Mouse (Mus musculus) liver, adult 2 months (tissue): ENCODE data around the gene Adarb1. TPM values are rescaled to one million over a fixed set of nuclear protein-coding genes. Genes with fewer than 3 reads are reported as not detected.

Source experiments
- DNase-seq: peaks from one replicate; pipeline ENCODE4 v3.0.0-alpha.2; 2011; ENCODE audit warnings: low read depth, low spot score; ENCODE audit errors: extremely low read depth
- H3K27ac ChIP-seq: fragments of 200-500 bp; replicated peaks from 2 replicates; pipeline ENCODE4 v1.5.1; 2012; ENCODE audit warnings: low read depth, mild to moderate bottlenecking, control low read depth, inconsistent platforms, low read length; ENCODE audit not compliant: insufficient read depth
- H3K27me3 ChIP-seq: fragments of 200-500 bp; 2 replicates; pipeline ENCODE4 v1.6.1; 2012; ENCODE audit warnings: mild to moderate bottlenecking, moderate library complexity, low read length, inconsistent platforms; ENCODE audit not compliant: control insufficient read depth, insufficient read depth
- H3K36me3 ChIP-seq: fragments of 200-500 bp; 2 replicates; pipeline ENCODE4 v1.6.1; 2012; ENCODE audit warnings: low read length, inconsistent platforms; ENCODE audit not compliant: control insufficient read depth, insufficient read depth
- H3K4me1 ChIP-seq: fragments of 200-500 bp; 2 replicates; pipeline ENCODE4 v1.6.1; 2011; ENCODE audit warnings: low read length; ENCODE audit not compliant: control insufficient read depth, insufficient read depth
- H3K4me3 ChIP-seq: fragments of 200-500 bp; 2 replicates; pipeline ENCODE4 v1.5.1; 2011; ENCODE audit warnings: low read depth, mild to moderate bottlenecking, control low read depth, low read length, moderate library complexity; ENCODE audit not compliant: insufficient read depth
- H3K79me2 ChIP-seq: fragments of 200-500 bp; 2 replicates; pipeline ENCODE4 v1.6.1; 2012; ENCODE audit warnings: inconsistent platforms, mild to moderate bottlenecking, low read length, moderate library complexity; ENCODE audit not compliant: control insufficient read depth, insufficient read depth
- H3K9ac ChIP-seq: fragments of 200-500 bp; 2 replicates; pipeline ENCODE4 v1.6.1; 2012; ENCODE audit warnings: low read depth, mild to moderate bottlenecking, control low read depth, inconsistent platforms, low read length
- CTCF ChIP-seq: fragments of 200-500 bp; IDR thresholded peaks from 2 replicates; pipeline ENCODE4 v1.5.1; 2011; ENCODE audit warnings: low read depth, low read length, control low read depth
- POLR2A ChIP-seq: fragments of 200-500 bp; IDR thresholded peaks from 2 replicates; pipeline ENCODE4 v1.6.1; 2011; ENCODE audit warnings: low read length, control low read depth; ENCODE audit not compliant: insufficient read depth; ENCODE audit errors: extremely low read depth
- WGBS: fragments of 180-500 bp; shearing (Covaris S2); methylation state at CpG from one replicate; pipeline ENCODE4 v1.1.7; 2018; 5-methylcytosine and 5-hydroxymethylcytosine counted together
- polyA plus RNA-seq: library from polyadenylated mRNA; depleted of rRNA; stranded (reverse); fragments of >200 nt; gene quantifications from 2 replicates; pipeline ENCODE4 v1.2.3, GENCODE M21; 2012
- total RNA-seq: library from RNA; depleted of rRNA; stranded (reverse); fragments of >200 nt; gene quantifications from 2 replicates; pipeline ENCODE4 v1.2.3, GENCODE M21; 2014

The Adarb1 gene
- total and polyA plus RNA-seq, 2 experiments: 4.6 to 12.2 TPM

DNA sequence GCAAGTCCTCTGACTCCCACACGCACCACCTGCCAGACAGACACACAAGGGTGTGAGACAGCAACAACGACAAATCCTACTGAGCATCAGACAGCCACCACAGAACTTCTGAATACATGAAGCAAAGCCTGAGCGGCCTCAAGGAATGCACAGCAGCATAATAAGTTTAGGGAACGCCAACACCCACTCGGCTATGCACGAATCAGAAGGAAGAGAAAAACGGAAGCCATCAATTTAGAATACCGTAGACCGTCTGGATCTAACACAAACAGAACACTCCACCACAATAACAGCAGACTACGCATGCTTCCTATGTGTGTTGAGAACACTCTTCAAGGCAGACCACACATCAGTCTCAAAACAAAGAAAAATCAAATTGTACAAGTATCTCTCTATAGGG lies 109.1 kb downstream of the Adarb1 start:
- Histone ChIP-seq H3K27me3 (no peaks in the 10 kb centered on the region), H3K36me3 (peaks cover 16% of the 10 kb centered on the region), H3K9ac (no peak overlapping the region), H3K4me3 (no peak overlapping the region), H3K4me1 (no peaks in the 10 kb centered on the region), H3K27ac (no peak overlapping the region), H3K79me2 (no peaks in the 10 kb centered on the region)
- WGBS: 90% methylated on average over 10 of the region's 10 CpGs
- TF ChIP-seq POLR2A (no peak), CTCF (no peak)
- DNase-seq: no peak

DNA sequence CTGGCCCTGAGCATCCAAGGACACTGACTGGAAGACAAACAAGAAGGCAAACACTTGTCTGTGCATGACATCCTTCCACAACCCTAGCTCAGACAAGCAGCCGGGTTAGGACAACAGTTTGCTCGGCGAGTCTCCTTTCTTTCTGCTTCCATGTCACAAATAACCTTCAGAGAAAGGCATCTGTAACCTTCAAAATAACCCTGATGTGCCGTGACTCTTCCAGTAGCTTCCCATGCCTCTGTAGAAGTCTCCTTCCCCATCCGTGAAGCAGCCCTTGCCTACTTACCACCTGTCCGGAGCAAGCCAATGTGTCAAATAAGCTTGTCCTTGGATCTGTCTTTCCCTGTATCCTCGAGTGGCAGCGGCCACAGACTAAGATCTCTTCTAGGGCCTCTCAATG lies 112.3 kb downstream of the Adarb1 start:
- H3K4me1 ChIP-seq: no peaks in the 10 kb centered on the region
- H3K27ac ChIP-seq: no peak overlapping the region
- 81% methylated on average over 8 of the region's 8 CpGs for WGBS
- no peaks in the 10 kb centered on the region for H3K27me3 ChIP-seq
- peaks cover 15% of the 10 kb centered on the region; the same call in 1 of the 2 replicates for H3K36me3 ChIP-seq
- no peak overlapping the region for H3K9ac ChIP-seq
- TF ChIP-seq POLR2A (no peak), CTCF (no peak)
- H3K4me3 ChIP-seq: no peak overlapping the region
- no peak for DNase-seq
- H3K79me2 ChIP-seq: no peaks in the 10 kb centered on the region

DNA sequence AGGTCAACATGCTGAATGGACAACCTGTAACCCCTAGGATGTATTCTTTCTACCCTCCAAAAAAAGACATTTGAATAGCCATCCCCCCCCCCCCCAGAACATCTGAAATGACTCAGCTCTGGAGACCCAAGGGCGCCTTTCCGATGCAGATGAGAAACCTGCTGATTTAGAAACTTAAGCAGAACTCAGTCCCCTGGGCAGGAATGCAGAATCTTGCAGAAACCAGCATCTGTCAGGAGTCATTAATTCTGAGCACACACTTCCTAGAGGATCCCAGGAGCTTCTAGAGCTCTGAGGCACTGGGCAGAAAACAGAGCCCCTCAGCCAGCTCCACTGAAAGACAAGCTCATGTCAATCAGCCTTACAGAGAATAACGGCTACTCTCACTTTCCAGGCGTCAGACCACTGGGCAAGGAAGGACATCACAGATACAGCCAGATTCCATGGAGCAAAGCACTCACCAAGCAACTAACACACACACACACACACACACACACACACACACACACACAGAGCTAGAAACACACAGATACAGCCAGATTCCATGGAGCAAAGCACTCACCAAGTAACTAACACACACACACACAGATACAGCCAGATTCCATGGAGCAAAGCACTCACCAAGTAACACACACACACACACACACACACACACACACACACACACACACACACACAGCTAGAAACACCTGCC lies 113.1 kb downstream of the Adarb1 start:
- DNase-seq: no peak
- no peak overlapping the region for H3K4me3 ChIP-seq
- H3K36me3 ChIP-seq: peaks cover 8% of the 10 kb centered on the region; the same call in 1 of the 2 replicates
- TF ChIP-seq CTCF: no peak
- 86% methylated on average over 4 of the region's 4 CpGs for WGBS
- no peaks in the 10 kb centered on the region for H3K4me1 ChIP-seq
- no peaks in the 10 kb centered on the region for H3K79me2 ChIP-seq
- H3K27ac ChIP-seq: no peak overlapping the region
- no peak overlapping the region for H3K9ac ChIP-seq
- H3K27me3 ChIP-seq: no peaks in the 10 kb centered on the region

DNA sequence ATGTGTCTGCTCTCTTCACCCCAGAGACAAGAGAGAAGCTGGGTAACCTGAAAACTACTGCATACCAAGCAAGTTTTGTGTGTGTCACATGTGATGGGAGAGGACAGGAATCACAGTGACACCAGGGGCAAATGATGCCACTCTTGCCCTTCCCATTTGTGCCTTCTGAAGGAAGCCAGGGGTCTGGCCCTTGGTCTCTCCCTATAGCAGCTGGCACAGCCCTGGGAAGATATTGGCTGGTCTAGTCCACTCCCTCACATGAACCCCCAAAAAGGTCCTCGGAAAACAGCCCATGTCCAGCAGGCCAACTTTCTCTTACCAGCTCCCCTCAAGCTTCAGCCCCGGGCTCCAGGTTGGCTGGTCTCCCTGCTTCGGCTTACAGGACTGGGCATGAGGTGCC lies 113.7 kb downstream of the Adarb1 start:
- Histone ChIP-seq H3K79me2 (no peaks in the 10 kb centered on the region), H3K9ac (no peak overlapping the region), H3K36me3 (peaks cover 8% of the 10 kb centered on the region; the same call in 1 of the 2 replicates), H3K4me1 (no peaks in the 10 kb centered on the region), H3K27ac (no peak overlapping the region), H3K27me3 (no peaks in the 10 kb centered on the region), H3K4me3 (no peak overlapping the region)
- TF ChIP-seq POLR2A: no peak
- no peak for TF ChIP-seq CTCF
- DNase-seq: no peak
- 94% methylated on average over 3 of the region's 3 CpGs for WGBS

DNA sequence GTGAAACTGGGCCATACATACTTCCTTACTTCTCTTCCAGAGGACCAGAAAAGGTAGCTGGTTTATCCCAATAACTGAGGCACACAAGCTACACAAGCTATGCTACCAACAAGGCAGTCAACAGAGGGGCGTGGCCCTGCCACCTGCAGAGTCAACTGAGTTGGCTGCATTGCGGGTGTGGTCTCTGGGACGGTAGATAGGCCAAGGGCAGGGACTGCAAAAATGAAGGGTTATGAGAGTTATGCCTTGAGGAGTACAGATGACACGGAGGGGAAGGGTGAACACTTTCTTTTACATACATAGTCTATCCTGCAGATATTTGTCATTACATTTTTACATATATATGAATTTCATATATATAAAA lies 117.2 kb downstream of the Adarb1 start:
- H3K27ac ChIP-seq: no peak overlapping the region
- H3K4me1 ChIP-seq: no peaks in the 10 kb centered on the region
- 94% methylated on average over 4 of the region's 4 CpGs for WGBS

DNA sequence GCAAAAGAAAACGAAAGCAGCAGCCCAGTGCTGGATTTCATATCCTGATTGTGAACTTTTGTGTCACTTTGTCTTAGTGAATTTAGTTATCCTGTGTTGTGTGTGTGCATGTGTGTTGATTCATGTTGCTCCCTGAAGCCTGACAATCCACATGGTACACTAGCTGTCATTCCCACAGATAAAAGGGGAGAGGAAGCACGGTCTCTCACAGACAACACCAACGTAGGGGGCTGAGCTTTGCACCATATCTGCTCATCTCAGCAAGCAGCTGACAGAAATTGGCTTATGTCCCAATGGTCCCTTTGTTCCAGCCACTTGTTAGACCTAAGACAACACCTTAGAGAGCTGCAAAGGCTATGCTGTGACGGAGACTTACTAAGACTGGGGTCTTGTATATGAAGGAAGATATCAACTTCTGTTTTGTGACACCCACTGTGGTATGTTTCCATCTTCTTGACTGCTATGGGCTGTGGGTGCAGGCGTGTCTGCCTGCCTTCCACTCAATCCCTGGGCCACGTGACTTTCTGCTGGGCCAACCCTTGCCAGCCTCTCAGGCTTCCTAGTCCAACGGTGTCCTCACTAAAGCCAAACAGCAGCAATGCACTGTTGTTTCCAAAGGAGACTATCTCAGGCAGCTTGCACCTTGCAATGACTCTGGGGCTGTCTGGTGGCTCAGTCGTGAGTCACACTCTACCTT lies 117.7 kb downstream of the Adarb1 start:
- Histone ChIP-seq H3K27ac (no peak overlapping the region), H3K27me3 (no peaks in the 10 kb centered on the region), H3K79me2 (no peaks in the 10 kb centered on the region), H3K36me3 (0 out of 2 replicates have a peak, but pooled peaks cover 5% of the 10 kb centered on the region), H3K9ac (no peak overlapping the region), H3K4me3 (no peak overlapping the region), H3K4me1 (no peaks in the 10 kb centered on the region)
- no peak for DNase-seq
- WGBS: 88% methylated on average over 8 of the region's 8 CpGs
- no peak for TF ChIP-seq CTCF

More for the DNA sequence above, 117.2 kb downstream of the Adarb1 start:
- no peak overlapping the region for H3K4me3 ChIP-seq
- H3K27me3 ChIP-seq: no peaks in the 10 kb centered on the region
- H3K9ac ChIP-seq: no peak overlapping the region
- TF ChIP-seq POLR2A: no peak
- TF ChIP-seq CTCF: no peak
- H3K36me3 ChIP-seq: 0 out of 2 replicates have a peak, but pooled peaks cover 5% of the 10 kb centered on the region
- DNase-seq: no peak
- no peaks in the 10 kb centered on the region for H3K79me2 ChIP-seq
